Mouse (Mus musculus): ENCODE measurements around the gene Akain1.

DNA sequence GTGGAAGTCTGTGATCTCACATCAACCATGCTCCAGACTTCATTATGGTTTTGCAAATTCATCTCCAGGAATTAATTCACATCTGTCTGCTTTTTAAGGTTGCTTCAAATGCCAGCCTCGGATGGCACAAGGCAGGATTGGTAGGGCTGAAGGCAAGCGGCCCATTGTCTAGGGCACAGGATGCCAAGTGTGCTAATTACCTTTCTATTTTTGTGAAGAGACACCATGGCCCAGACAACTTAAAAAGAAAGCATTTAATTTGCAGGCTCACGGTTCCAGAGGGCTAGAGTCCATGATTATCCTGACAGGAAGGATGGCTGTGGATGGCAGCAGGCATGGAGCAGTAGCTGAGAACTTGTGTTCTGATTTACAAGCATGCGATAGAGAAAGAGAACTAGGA is 35.0 kb downstream of the Akain1 start:
- TF ChIP-seq CTCF (IDR thresholded peaks at IDR 0.05; ENCODE audit: low read depth) (no peak), EP300 (IDR thresholded peaks at IDR 0.05; ENCODE audit: low read depth) (no peak)

Data from heart, postnatal 0 days (tissue).